Mouse (Mus musculus) right cerebral cortex, postnatal 25 days (tissue): ENCODE results near the gene Fam117b.
A peak's percentile ranks its signal among the peaks of the same experiment; 100 is the strongest.

Experiments
- DNase-seq: peaks from one replicate; pipeline ENCODE4 v3.0.0; 2022

Gene Fam117b

GRCm38 (mm10) chr1:59912413-59913157, at the start of gene Fam117b:
TSS of gene Fam117b (plus strand) at chr1:59913006.
- DNase-seq = peak; percentile 97

GRCm38 (mm10) chr1:59868041-59868440, 44.8 kb upstream of the Fam117b start:
- DNase-seq = no peak

DNA sequence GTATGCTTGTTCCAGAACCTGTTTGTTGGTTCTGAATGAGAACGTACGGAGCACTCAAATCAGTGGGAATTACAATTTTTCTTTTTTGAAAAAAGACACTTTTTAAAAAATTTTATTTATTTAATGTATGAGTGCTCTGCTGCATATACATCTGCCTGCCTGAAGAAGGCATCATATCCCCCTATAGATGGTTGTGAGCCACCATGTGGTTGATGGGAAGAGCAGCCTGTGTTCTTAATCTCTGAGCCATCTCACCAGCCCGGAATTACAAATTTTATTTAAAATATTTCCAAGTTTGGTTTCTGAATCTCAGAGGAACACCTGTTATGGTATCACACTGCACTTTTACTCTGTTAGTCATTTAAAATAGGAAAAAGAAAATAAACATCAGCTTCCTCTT, 38.8 kb upstream of the Fam117b start:
- DNase-seq = no peak

DNA sequence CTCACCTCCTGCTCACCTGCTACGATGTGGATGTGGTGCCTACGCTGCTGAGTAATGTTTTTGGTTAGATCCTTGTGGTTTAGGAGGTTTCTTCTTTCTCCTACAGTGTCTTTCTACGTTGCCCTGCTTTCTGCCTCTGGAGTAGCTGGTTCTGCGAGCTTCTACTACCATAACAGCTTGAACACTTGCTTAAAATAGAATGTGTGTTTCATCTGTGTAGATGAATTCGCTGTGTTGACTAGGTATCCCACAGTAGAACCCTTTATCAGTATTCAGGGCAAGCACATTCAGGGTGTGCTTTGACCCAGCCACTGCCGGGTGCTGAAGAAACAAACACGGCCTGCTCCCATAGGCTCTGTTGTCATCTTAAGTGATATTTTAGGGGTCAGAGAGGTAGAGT, 34.7 kb upstream of the Fam117b start:
- no peak for DNase-seq

GRCm38 (mm10) chr1:59883349-59884134, 29.3 kb upstream of the Fam117b start:
- DNase-seq = peak; percentile 66

DNA sequence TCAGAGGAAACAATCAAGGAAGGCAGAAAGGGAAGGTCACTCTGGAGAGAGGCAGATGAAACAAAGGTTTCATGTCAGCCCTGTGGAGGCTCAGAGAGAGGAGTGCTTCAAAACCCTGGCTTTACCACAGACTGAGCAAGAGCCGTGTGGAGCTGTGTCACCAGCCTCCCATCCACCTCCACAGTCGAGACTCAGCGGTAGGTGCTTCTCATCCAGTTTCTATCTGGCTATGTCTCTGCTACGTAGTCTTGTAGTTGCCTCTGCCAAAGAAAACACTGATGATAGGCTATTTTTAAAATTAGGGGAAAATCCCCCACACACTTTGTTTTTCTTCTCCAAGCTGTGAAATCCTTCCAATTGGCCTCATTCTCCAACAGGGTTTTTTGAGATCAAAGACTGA, 25.9 kb upstream of the Fam117b start:
- DNase-seq = no peak

DNA sequence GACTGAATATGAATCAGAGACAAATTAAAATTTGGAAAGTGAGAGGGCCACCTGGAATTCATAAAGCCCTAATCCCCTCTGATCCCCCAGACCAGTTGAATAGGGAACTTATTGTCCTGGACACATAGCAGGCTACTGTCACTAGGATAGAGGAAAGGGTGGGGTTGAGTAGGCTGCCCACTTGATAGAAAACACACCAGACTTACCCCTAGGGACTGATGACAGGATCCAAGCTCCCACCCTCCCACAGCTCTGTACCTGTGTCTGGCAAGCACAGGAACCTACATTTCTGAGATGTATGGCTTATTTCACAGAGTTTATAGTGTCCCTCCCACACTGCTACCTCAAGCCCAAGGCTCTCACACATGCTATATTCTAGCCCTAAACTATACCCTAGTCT, 24.8 kb upstream of the Fam117b start:
- DNase-seq = no peak

DNA sequence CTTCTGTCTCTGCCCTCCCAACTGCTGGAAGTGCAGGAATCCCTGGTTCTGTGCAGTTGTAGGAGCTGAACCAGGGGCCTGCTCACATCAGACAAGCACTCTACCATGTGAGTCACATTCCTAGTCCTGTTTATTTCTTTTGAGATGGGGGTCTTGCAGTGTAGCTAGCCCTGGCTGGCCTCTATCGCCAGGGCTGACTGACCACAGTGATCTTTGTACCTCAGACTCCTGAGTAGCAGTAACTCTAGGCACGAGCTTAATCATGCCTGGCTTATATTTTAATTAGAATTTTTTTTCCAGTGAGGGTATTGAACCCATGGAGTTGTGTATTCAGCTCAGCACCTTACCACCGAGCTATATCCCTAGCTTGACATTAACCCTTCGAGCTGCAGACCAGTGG, 21.6 kb upstream of the Fam117b start:
- no peak for DNase-seq

GRCm38 (mm10) chr1:59892777-59893176, 20.0 kb upstream of the Fam117b start:
- no peak for DNase-seq

DNA sequence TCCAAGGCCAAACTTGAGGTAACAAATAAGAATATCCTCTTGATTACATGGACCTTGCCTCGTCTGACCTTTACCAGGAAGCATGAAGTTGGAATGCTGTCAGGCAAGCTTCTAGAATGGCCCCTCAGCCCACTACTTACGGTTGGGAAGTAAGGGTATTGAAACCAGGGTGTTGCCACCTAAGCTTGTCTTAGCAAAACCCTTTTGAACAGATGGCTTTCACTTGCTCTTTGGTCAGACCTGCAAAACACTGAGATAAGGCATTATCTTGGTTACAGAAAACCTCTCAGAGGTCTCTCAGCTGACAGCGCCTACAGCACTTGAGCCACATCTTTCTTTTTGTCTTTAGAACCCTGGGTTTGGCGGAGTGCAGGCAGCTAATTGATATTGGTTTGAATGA, 18.8 kb upstream of the Fam117b start:
- no peak for DNase-seq

- peak; percentile 18 for DNase-seq
Observed at GRCm38 (mm10) chr1:59895456-59895855, 17.4 kb upstream of the Fam117b start.

DNA sequence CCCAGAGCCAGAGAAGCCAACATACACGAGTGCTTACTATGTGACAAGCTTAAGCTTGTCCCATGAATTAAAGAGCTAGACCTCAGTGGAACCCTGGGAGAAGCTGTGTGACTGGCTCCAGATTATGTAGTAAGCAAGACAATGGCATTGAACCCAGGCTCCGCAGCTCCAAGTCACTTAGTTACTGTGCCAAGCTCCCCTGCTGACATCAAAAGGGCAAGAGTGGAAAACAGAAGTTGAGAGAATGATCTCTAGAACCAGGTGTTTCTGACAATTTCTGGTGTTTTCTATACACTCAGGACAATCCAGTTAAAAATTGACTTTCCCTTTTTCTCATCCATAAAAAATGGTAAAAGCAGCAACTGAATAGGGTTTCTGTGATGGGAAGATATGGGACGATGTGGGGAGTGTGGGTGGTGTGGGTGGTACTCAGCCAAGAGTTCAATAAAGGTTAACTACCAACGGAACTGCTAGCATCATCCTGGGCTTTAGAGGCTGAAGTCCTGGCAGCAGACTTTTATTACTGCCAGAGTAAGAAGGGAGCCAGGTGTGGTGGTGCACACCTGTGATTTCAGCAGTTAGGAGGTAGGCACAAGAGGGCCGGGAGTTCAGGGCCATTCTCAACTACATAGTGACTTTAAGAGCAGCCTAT, 15.5 kb upstream of the Fam117b start:
- DNase-seq = no peak

GRCm38 (mm10) chr1:59899679-59900078, 13.1 kb upstream of the Fam117b start:
- DNase-seq = no peak

GRCm38 (mm10) chr1:59901082-59901876, 11.5 kb upstream of the Fam117b start:
- DNase-seq = no peak

DNA sequence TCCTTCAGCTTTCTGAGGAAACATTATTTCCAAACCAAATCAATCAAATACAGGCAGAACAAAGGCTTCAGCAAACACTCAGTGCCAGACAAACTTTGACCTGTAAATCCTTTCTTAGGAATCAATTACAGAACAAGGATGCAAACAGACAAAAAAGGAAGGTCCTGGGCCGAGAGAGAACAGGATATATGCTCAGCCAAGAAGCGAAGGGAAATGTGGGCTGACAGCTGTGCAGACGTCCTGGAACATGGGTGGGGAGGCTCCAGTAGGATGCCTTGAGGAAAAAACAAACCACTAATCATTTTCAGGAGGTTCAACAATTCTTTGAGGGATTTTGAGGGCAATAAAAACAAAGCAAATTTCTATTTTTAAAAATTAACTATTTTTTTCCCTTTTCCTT, 10.2 kb upstream of the Fam117b start:
- DNase-seq = no peak

DNA sequence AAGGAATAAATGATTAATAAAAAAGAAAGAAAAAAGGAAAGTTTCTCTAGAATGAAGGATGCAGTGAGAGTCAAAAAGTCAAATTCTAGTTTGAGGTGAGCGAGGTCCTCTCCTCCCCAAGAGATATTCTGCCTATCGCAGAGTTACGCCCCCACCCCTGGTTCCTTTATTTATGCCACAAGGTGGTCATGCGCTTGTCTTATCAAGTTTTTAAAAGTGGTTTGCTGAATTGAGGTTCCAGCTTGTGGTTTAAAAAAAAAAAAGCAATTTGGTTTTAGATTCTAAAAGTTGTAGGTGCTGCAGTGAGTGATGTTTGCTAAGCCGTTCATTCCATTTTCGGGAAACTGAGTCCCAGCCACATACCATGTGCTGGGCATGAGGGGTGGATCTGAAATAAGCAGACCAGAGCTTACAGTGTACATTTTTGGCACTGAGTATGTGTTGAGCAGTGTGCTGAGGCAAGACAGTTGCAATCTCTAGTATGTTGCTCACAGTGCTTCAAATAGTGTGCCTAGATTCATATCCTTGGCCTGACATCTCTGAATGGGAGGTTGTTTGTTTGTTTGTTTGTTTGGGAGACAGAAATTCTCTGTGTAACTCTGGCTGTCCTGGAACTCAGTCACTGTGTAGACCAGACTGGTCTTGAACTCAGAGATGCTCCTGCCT, 8.0 kb upstream of the Fam117b start:
- DNase-seq = no peak

DNA sequence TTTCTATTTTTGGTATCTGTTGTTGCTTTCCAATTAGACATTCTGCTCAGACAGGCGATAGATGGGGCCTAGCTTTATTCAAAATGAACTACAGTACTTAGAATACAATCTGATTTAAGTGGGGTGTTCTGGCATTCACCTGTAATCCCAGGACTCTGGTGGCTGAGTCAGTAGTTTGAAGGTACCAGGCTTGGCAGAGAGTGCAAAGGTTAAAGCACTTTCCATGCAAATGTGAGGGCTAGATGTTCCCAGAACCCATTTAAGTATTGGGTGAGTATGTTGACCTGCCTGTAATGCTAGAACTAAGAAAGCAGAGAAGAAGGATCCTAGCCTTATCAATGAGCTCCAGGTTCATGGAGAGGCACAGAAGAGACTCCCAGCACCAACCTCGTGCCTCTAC, 6.9 kb upstream of the Fam117b start:
- DNase-seq = no peak

GRCm38 (mm10) chr1:59906819-59907521, 5.8 kb upstream of the Fam117b start:
- DNase-seq = no peak

- no peak for DNase-seq
Observed at GRCm38 (mm10) chr1:59907700-59908099, 5.1 kb upstream of the Fam117b start.

DNA sequence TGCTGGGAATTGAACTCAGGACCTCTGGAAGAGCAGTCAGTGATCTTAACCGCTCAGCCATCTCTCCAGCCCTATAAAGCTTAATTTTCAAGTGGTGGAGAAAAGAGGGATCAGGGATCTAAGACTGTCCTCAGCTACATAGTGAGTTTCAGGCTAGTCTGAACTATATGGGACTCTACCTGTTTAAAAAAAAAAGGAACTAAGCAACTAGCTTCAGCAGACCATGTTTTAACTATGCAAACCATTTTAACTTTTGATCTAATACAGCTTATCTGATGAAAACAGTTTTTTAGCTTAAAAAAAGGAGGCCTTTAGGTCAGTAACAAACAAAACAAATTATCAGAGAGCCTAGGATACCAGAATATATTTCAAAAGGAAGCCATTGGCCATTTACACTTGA, 1.9 kb upstream of the Fam117b start:
- DNase-seq = no peak

- DNase-seq = peak; percentile 77
Observed at GRCm38 (mm10) chr1:59913195-59913868, 526 bp downstream of the Fam117b start.
